Mouse (Mus musculus): ENCODE results near the gene Fhit. TPM values are rescaled to one million over a fixed set of nuclear protein-coding genes. Genes with fewer than 3 reads are reported as not detected.

Fhit gene
- polyA plus RNA-seq, 1 experiment from 2014 or later, result 6.8 TPM

- H3K4me2 ChIP-seq, result no peak overlapping the region
- no peak overlapping the region for H3K4me3 ChIP-seq
- no peaks in the 10 kb centered on the region for H3K4me1 ChIP-seq
- H3K36me3 ChIP-seq, result no peaks in the 10 kb centered on the region
- H3K9ac ChIP-seq, result no peak overlapping the region
- no peaks in the 10 kb centered on the region for H3K27me3 ChIP-seq
- ATAC-seq (ENCODE audit: insufficient number of reproducible peaks, insufficient read depth, low FRiP score, low TSS enrichment, low read depth), result no peak
- no peaks in the 10 kb centered on the region; the same call in 1 of the 2 replicates for H3K9me3 ChIP-seq
- 66% methylated on average over 2 of the region's 2 CpGs for WGBS
- H3K27ac ChIP-seq, result no peak overlapping the region
Observed at GRCm38 (mm10) chr14:10908011-10908410, 253.8 kb downstream of the Fhit start.

DNA sequence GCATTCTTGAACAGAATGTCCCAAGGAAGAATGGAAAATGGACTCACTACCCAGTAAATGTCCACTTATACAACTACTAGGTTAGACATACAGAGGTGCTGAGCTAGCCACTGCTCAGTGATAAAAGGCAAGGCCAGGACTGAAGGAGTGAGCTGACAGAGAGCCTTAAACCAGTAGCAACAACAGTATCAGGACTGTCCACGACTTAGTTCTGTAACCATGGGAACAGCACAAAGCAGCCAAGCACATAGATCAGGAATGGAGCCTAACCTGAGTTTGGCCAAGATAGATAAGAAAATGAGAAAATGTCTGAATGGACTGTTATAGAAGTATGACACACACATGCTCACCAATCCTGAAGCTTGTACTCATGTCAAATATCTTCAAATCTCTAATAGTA, 279.1 kb downstream of the Fhit start:
- 55% methylated on average over 1 of the region's 1 CpGs for WGBS
- Histone ChIP-seq H3K9me3 (no peaks in the 10 kb centered on the region), H3K4me2 (no peak overlapping the region), H3K27ac (no peak overlapping the region), H3K36me3 (no peaks in the 10 kb centered on the region), H3K4me3 (no peak overlapping the region), H3K4me1 (no peaks in the 10 kb centered on the region), H3K27me3 (no peaks in the 10 kb centered on the region), H3K9ac (no peak overlapping the region)
- ATAC-seq (ENCODE audit: insufficient number of reproducible peaks, insufficient read depth, low FRiP score, low TSS enrichment, low read depth), result no peak

DNA sequence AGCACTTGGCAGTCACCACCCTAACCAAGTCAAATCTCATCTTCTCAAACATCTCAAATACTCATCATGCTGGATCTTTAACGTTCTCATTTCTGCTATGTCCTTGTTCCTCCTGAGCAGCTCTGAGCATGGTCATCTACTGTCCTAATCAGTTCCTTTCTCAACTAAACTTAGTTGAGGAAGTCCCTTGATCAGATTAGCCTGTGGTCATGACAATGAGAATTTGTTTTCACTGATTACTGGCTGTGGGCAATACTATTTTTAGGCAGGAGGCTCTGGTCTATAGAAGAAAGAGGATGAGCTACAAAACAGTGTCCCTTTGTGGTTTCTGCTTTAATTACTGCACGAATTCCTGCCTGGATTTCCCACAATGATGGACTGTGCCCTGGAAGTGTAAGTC, 281.1 kb downstream of the Fhit start:
- Histone ChIP-seq H3K9ac (no peak overlapping the region), H3K4me2 (no peak overlapping the region), H3K27ac (no peak overlapping the region), H3K36me3 (no peaks in the 10 kb centered on the region), H3K4me3 (no peak overlapping the region), H3K27me3 (no peaks in the 10 kb centered on the region), H3K4me1 (no peaks in the 10 kb centered on the region), H3K9me3 (no peaks in the 10 kb centered on the region)
- ATAC-seq (ENCODE audit: insufficient number of reproducible peaks, insufficient read depth, low FRiP score, low TSS enrichment, low read depth), result no peak
- 42% methylated on average over 2 of the region's 2 CpGs for WGBS

GRCm38 (mm10) chr14:10874595-10875372, 287.1 kb downstream of the Fhit start:
- no peaks in the 10 kb centered on the region for H3K27me3 ChIP-seq
- ATAC-seq (ENCODE audit: insufficient number of reproducible peaks, insufficient read depth, low FRiP score, low TSS enrichment, low read depth), result no peak
- no peaks in the 10 kb centered on the region for H3K36me3 ChIP-seq
- no peak overlapping the region for H3K4me2 ChIP-seq
- no peaks in the 10 kb centered on the region for H3K4me1 ChIP-seq
- no peak overlapping the region for H3K9ac ChIP-seq
- WGBS, result 68% methylated on average over 3 of the region's 3 CpGs
- H3K4me3 ChIP-seq, result no peak overlapping the region
- no peak overlapping the region for H3K27ac ChIP-seq
- no peaks in the 10 kb centered on the region for H3K9me3 ChIP-seq

- H3K36me3 ChIP-seq, result no peaks in the 10 kb centered on the region
- H3K4me1 ChIP-seq, result no peaks in the 10 kb centered on the region
- no peak overlapping the region for H3K27ac ChIP-seq
- no peaks in the 10 kb centered on the region for H3K9me3 ChIP-seq
- WGBS, result 71% methylated on average over 3 of the region's 3 CpGs
- H3K4me3 ChIP-seq, result no peak overlapping the region
- H3K27me3 ChIP-seq, result no peaks in the 10 kb centered on the region
- H3K4me2 ChIP-seq, result no peak overlapping the region
- no peak for ATAC-seq (ENCODE audit: insufficient number of reproducible peaks, insufficient read depth, low FRiP score, low TSS enrichment, low read depth)
- H3K9ac ChIP-seq, result no peak overlapping the region
Observed at GRCm38 (mm10) chr14:10857606-10858005, 304.2 kb downstream of the Fhit start.

GRCm38 (mm10) chr14:10851936-10852335, 309.9 kb downstream of the Fhit start:
- Histone ChIP-seq H3K36me3 (no peaks in the 10 kb centered on the region), H3K4me2 (no peak overlapping the region), H3K27me3 (no peaks in the 10 kb centered on the region), H3K9me3 (no peaks in the 10 kb centered on the region), H3K9ac (no peak overlapping the region), H3K4me3 (no peak overlapping the region), H3K4me1 (no peaks in the 10 kb centered on the region), H3K27ac (no peak overlapping the region)
- no peak for ATAC-seq (ENCODE audit: insufficient number of reproducible peaks, insufficient read depth, low FRiP score, low TSS enrichment, low read depth)
- 76% methylated on average over 1 of the region's 1 CpGs for WGBS

- Histone ChIP-seq H3K4me1 (no peaks in the 10 kb centered on the region), H3K9ac (no peak overlapping the region), H3K27ac (no peak overlapping the region), H3K4me3 (no peak overlapping the region), H3K9me3 (no peaks in the 10 kb centered on the region), H3K4me2 (no peak overlapping the region), H3K36me3 (no peaks in the 10 kb centered on the region), H3K27me3 (no peaks in the 10 kb centered on the region)
- 75% methylated on average over 1 of the region's 1 CpGs for WGBS
- no peak for ATAC-seq (ENCODE audit: insufficient number of reproducible peaks, insufficient read depth, low FRiP score, low TSS enrichment, low read depth)
Observed at GRCm38 (mm10) chr14:10836001-10836400, 325.8 kb downstream of the Fhit start.

DNA sequence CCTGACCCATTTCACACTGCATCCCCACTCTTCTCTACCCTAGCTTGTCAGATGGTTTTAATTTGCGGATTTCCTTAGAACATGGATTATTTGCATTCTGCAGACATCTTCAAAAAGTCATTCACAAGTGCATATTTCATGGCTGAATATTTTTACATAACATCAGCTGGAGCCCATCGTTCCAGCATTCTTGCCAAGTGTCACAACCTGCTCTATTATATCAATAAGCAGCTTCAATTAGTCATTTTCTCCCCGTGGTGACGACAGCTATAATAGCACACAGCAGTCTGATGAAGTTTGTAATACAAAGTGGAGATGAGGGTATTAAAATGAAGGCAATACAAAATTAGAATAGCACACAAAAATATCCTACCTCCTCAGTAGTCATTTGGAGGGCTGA, 337.0 kb downstream of the Fhit start:
- H3K27me3 ChIP-seq, result no peaks in the 10 kb centered on the region

DNA sequence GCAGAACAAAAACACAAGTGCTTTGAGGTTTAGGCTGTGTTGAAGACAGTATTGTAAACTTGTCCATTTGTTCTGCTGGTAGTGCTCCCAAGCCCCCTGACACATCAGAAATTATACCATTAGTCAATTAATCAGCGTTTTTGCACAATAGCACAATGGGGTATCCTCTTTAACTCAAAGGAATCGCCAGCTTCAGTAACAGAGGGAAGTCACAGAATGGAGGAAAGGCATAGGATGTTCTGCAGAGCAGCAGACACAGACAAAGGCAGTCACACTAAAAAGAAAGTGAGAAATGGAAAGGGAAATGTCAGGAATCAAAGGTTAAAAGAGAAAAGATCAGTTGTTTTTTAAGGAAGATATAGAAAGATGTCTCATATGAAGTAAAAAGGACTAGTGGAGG, 348.3 kb downstream of the Fhit start:
- ATAC-seq (ENCODE audit: insufficient number of reproducible peaks, insufficient read depth, low FRiP score, low TSS enrichment, low read depth), result no peak
- 24% methylated on average over 2 of the region's 2 CpGs for WGBS
- Histone ChIP-seq H3K4me2 (no peak overlapping the region), H3K4me3 (no peak overlapping the region), H3K4me1 (no peaks in the 10 kb centered on the region), H3K9ac (no peak overlapping the region), H3K27ac (no peak overlapping the region), H3K9me3 (no peaks in the 10 kb centered on the region), H3K36me3 (no peaks in the 10 kb centered on the region), H3K27me3 (no peaks in the 10 kb centered on the region)

More for the DNA sequence above, 337.0 kb downstream of the Fhit start:
- no peak for ATAC-seq (ENCODE audit: insufficient number of reproducible peaks, insufficient read depth, low FRiP score, low TSS enrichment, low read depth)
- Histone ChIP-seq H3K4me2 (no peak overlapping the region), H3K4me3 (no peak overlapping the region), H3K27ac (no peak overlapping the region), H3K36me3 (no peaks in the 10 kb centered on the region), H3K9me3 (no peaks in the 10 kb centered on the region), H3K9ac (no peak overlapping the region), H3K4me1 (no peaks in the 10 kb centered on the region)
- 58% methylated on average over 4 of the region's 4 CpGs for WGBS

GRCm38 (mm10) chr14:10798489-10799180, 363.2 kb downstream of the Fhit start:
- peaks cover 6% of the 10 kb centered on the region; the same call in 1 of the 2 replicates for H3K4me1 ChIP-seq
- no peak overlapping the region for H3K4me2 ChIP-seq
- no peak overlapping the region for H3K9ac ChIP-seq
- no peak overlapping the region for H3K27ac ChIP-seq
- 77% methylated on average over 4 of the region's 4 CpGs for WGBS
- no peaks in the 10 kb centered on the region for H3K27me3 ChIP-seq
- ATAC-seq (ENCODE audit: insufficient number of reproducible peaks, insufficient read depth, low FRiP score, low TSS enrichment, low read depth), result no peak
- no peak overlapping the region for H3K4me3 ChIP-seq
- H3K36me3 ChIP-seq, result no peaks in the 10 kb centered on the region
- H3K9me3 ChIP-seq, result no peaks in the 10 kb centered on the region

DNA sequence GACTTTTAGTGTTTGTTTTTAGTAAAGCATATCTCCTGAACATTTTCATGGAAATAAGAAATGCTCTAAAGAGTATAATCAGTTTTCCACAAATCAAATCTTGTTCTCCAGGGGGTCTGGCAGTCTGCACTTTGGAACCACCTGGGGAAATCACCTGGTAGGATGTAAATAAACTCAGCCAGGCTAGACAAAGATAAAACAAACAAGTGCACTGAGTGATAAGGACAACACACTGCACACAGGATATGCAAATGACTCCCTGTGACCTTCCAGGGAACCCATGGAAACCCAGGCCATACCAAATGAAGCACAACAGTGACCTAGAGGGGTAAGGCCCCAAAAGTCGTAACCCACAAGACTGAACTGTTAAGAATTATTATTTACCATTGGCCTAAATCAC, 364.2 kb downstream of the Fhit start:
- H3K27me3 ChIP-seq, result no peaks in the 10 kb centered on the region

GRCm38 (mm10) chr14:10795498-10796075, 366.2 kb downstream of the Fhit start:
- H3K4me1 ChIP-seq, result peaks cover 6% of the 10 kb centered on the region; the same call in 1 of the 2 replicates
- no peaks in the 10 kb centered on the region for H3K27me3 ChIP-seq
- H3K36me3 ChIP-seq, result no peaks in the 10 kb centered on the region
- no peak overlapping the region for H3K27ac ChIP-seq
- 60% methylated on average over 2 of the region's 2 CpGs for WGBS
- H3K9ac ChIP-seq, result no peak overlapping the region
- ATAC-seq (ENCODE audit: insufficient number of reproducible peaks, insufficient read depth, low FRiP score, low TSS enrichment, low read depth), result no peak
- H3K4me3 ChIP-seq, result no peak overlapping the region
- no peaks in the 10 kb centered on the region for H3K9me3 ChIP-seq
- H3K4me2 ChIP-seq, result no peak overlapping the region

More for the DNA sequence above, 364.2 kb downstream of the Fhit start:
- no peaks in the 10 kb centered on the region for H3K36me3 ChIP-seq
- no peak overlapping the region for H3K9ac ChIP-seq
- H3K4me1 ChIP-seq, result peaks cover 6% of the 10 kb centered on the region; the same call in 1 of the 2 replicates
- no peak for ATAC-seq (ENCODE audit: insufficient number of reproducible peaks, insufficient read depth, low FRiP score, low TSS enrichment, low read depth)
- H3K4me3 ChIP-seq, result no peak overlapping the region
- H3K9me3 ChIP-seq, result no peaks in the 10 kb centered on the region
- 86% methylated on average over 1 of the region's 1 CpGs for WGBS
- no peak overlapping the region for H3K27ac ChIP-seq
- H3K4me2 ChIP-seq, result no peak overlapping the region

Data from embryonic facial prominence, embryonic 13.5 days (tissue).